Mouse (Mus musculus): ENCODE measurements around the gene Prkd2. TPM values are rescaled to one million over a fixed set of nuclear protein-coding genes. Genes with fewer than 3 reads are reported as not detected.

Prkd2 gene
- total RNA-seq, 2 experiments from 2014 or later, result 16.9 to 17.2 TPM

- no peak for DNase-seq
Observed at GRCm38 (mm10) chr7:16917447-16917846, 74.7 kb downstream of the Prkd2 start.

DNA sequence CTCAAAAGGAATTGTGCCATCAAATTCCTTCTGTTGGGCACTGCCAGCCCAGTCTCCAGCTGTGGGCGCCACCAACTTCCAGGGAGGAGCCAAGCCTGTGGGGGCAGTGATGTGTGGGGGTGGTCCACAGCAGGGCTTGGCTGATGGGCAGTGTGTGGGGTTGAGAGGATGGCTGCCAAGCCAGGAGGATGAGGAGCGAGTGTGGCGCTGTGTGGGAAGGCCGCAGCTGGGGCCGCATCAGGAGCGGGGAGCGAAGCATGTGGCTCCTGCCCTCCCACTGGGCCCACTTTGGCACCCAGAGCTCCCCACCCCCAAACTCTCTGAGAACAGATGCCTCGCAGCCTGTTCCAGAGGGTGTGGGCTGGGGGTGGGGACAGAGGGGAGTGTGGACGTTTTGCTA, 75.3 kb downstream of the Prkd2 start:
- no peak for DNase-seq

- no peak for DNase-seq
Observed at GRCm38 (mm10) chr7:16918670-16919069, 76.0 kb downstream of the Prkd2 start.

GRCm38 (mm10) chr7:16919395-16920149, 76.9 kb downstream of the Prkd2 start:
- DNase-seq, result peak; percentile 72 to 75

Other genes starting within 250 kb of the Prkd2 start
- gene Arhgap35, start 227.9 kb upstream of the Prkd2 start, total RNA-seq (2021), result 10 to 100 TPM; 55.7 to 68.7 TPM
- gene Ceacam15, start 167.2 kb upstream of the Prkd2 start, total RNA-seq (2021), result not detected
- not detected for gene Ceacam9, start 121.0 kb upstream of the Prkd2 start, total RNA-seq (2021)
- 100 to 1,000 TPM; 133 to 149 TPM for gene Ap2s1, start 104.5 kb upstream of the Prkd2 start, total RNA-seq (2021)
- 100 to 1,000 TPM; 118 to 152 TPM for gene Slc1a5, start 61.6 kb upstream of the Prkd2 start, total RNA-seq (2021)
- 10 to 100 TPM; 66.5 to 67.5 TPM for gene Strn4, start 27.0 kb upstream of the Prkd2 start, total RNA-seq (2021)
- gene Fkrp, start 26.2 kb upstream of the Prkd2 start, total RNA-seq (2021), result 10 to 100 TPM; 24.8 to 26.8 TPM
- 1 to 10 TPM; 2.4 to 3.6 TPM for gene Dact3, start 32.4 kb downstream of the Prkd2 start, total RNA-seq (2021)
- gene Gng8, start 48.9 kb downstream of the Prkd2 start, total RNA-seq (2021), result under 1 TPM in 1 of 2 experiments, not detected in 1; 0.89 TPM
- 1 to 10 TPM; 1.2 to 2.0 TPM for gene Ptgir, start 63.6 kb downstream of the Prkd2 start, total RNA-seq (2021)
- 100 to 1,000 TPM; 232 to 251 TPM for gene Calm3, start 81.2 kb downstream of the Prkd2 start, total RNA-seq (2021)
- gene Pnmal2, start 101.8 kb downstream of the Prkd2 start, total RNA-seq (2021), result 10 to 100 TPM; 21.9 to 32.4 TPM
- 1 to 10 TPM; 3.9 to 4.4 TPM for gene Pnmal1, start 116.8 kb downstream of the Prkd2 start, total RNA-seq (2021)
- 1 to 10 TPM; 1.1 TPM for gene Gm42372, start 140.2 kb downstream of the Prkd2 start, total RNA-seq (2021)
- 10 to 100 TPM; 19.2 to 28.1 TPM for gene Ccdc8, start 149.8 kb downstream of the Prkd2 start, total RNA-seq (2021)
- gene Ppp5c, start 185.0 kb downstream of the Prkd2 start, total RNA-seq (2021), result 10 to 100 TPM; 71.5 to 87.2 TPM
- 1 to 10 TPM; 1.6 to 2.7 TPM for gene Hif3a, start 219.5 kb downstream of the Prkd2 start, total RNA-seq (2021)
- under 1 TPM; 0.30 to 0.46 TPM for gene Psg16, start 231.1 kb downstream of the Prkd2 start, total RNA-seq (2021)